Mouse (Mus musculus) limb, embryonic 14.5 days (tissue): ENCODE measurements around the gene P2ry14. TPM values are rescaled to one million over a fixed set of nuclear protein-coding genes. Genes with fewer than 3 reads are reported as not detected.

Experiments
- ATAC-seq: fragments of 200-750 bp; cut with Nextera tagmentation; 2 replicates; pipeline ENCODE4 v1.8.0; 2017; ENCODE audit warnings: low read depth, moderate number of reproducible peaks, moderate TSS enrichment; ENCODE audit not compliant: low FRiP score
- DNase-seq: peaks from one replicate; pipeline ENCODE4 v3.0.0-alpha.2; 2015; ENCODE audit warnings: low spot score
- H3K27ac ChIP-seq: fragments of 300-500 bp; sonication (generic); replicated peaks from 2 replicates; pipeline ENCODE4 v1.5.1; 2014; ENCODE audit warnings: low read depth, mild to moderate bottlenecking, low read length, moderate library complexity, mixed read lengths
- H3K27me3 ChIP-seq: fragments of 300-500 bp; sonication (generic); 2 replicates; pipeline ENCODE4 v1.6.1; 2014; ENCODE audit warnings: low read length, mixed read lengths; ENCODE audit not compliant: control insufficient read depth, insufficient read depth
- H3K36me3 ChIP-seq: fragments of 300-500 bp; sonication (generic); 2 replicates; pipeline ENCODE4 v1.6.1; 2014; ENCODE audit warnings: mild to moderate bottlenecking, low read length, moderate library complexity, mixed read lengths; ENCODE audit not compliant: control insufficient read depth, insufficient read depth
- H3K4me1 ChIP-seq: fragments of 300-500 bp; sonication (generic); 2 replicates; pipeline ENCODE4 v1.6.1; 2014; ENCODE audit warnings: antibody characterized with exemption, low read length, mixed read lengths; ENCODE audit not compliant: control insufficient read depth, insufficient read depth
- H3K4me2 ChIP-seq: fragments of 300-500 bp; sonication (generic); replicated peaks from 2 replicates; pipeline ENCODE4 v1.6.1; 2014; ENCODE audit warnings: low read depth, mild to moderate bottlenecking, low read length, moderate library complexity; ENCODE audit not compliant: severe bottlenecking
- H3K4me3 ChIP-seq: fragments of 300-500 bp; sonication (generic); replicated peaks from 2 replicates; pipeline ENCODE4 v1.5.1; 2014; ENCODE audit warnings: low read length
- H3K9ac ChIP-seq: fragments of 300-500 bp; sonication (generic); 2 replicates; pipeline ENCODE4 v1.6.1; 2014; ENCODE audit warnings: mild to moderate bottlenecking, low read depth, low read length, moderate library complexity; ENCODE audit not compliant: severe bottlenecking
- H3K9me3 ChIP-seq: fragments of 300-500 bp; sonication (generic); 2 replicates; pipeline ENCODE4 v1.6.1; 2016; ENCODE audit warnings: low read length; ENCODE audit not compliant: control insufficient read depth
- POLR2A ChIP-seq: fragments of 200-500 bp; IDR thresholded peaks from 2 replicates; pipeline ENCODE4 v1.8.0; 2012; ENCODE audit warnings: inconsistent platforms, mild to moderate bottlenecking, moderate library complexity, borderline replicate concordance; ENCODE audit not compliant: insufficient read depth, insufficient read length; ENCODE audit errors: extremely low read depth
- WGBS: fragments of 180-500 bp; shearing (Covaris S2); extraction: QIAGEN DNeasy Blood & Tissue Kit; methylation state at CpG from one replicate; pipeline ENCODE4 v1.1.7; 2014; 5-methylcytosine and 5-hydroxymethylcytosine counted together
- polyA plus RNA-seq, 2 experiments: library from polyadenylated mRNA; depleted of rRNA in 1 of 2; stranded (reverse) in 1 of 2; unstranded in 1 of 2; fragments of >200 nt; fragmentation: Nextera tagmentation in 1 of 2; extraction: Ambion mirVana in 1 of 2; gene quantifications; 2 replicates each; pipeline versions ENCODE4 v1.2.1 to v1.2.3; 2012 to 2014

The P2ry14 gene
- polyA plus RNA-seq, 2 experiments, result 0.36 to 1.8 TPM

DNA sequence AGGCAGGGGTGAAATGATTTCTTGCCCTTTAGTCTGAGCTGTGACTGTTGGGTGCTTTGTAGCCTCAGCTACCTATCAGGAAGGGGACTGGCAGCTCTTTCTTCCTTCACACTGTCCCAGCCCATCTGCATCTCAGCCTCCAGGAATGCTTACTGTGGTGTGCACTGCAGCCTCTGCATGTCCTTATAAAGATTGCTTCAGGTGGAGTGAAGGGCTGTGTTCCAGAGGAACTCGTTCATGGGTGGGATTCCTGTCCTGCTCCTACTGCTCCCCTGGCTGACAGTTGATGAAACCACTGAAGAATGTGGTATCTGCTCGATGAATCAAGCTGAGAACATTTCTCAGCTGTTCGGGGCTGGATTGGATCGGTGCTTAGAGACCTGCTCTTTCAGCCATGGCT is 33.9 kb upstream of the P2ry14 start:
- Histone ChIP-seq H3K4me1 (no peaks in the 10 kb centered on the region), H3K27me3 (no peaks in the 10 kb centered on the region), H3K27ac (no peak overlapping the region), H3K4me3 (no peak overlapping the region), H3K9me3 (no peaks in the 10 kb centered on the region), H3K36me3 (no peaks in the 10 kb centered on the region), H3K9ac (no peak overlapping the region), H3K4me2 (no peak overlapping the region)
- TF ChIP-seq POLR2A, result no peak
- WGBS, result 74% methylated on average over 4 of the region's 4 CpGs
- DNase-seq (no peak), ATAC-seq (no peak)

DNA sequence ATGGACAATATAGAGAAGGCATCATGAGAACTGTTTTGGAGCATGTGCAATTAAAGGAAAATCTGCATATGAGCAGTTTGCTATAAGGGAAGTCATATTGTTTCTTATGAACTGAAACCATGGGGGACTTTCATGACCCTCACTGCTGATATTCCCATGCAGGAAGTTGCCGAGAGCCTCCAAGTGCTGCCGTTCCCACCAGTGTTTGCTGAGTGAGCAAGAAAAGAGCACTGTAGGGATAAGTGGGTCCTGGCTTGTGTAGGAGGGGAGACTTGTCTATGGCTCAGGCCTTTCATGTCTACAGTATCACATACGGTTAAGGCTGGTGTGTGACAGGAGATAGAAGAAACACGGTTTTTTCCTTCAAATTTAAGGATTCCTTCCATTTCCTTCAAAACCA is 32.2 kb upstream of the P2ry14 start:
- DNase-seq (no peak), ATAC-seq (no peak)
- Histone ChIP-seq H3K9me3 (no peaks in the 10 kb centered on the region), H3K9ac (no peak overlapping the region), H3K27me3 (no peaks in the 10 kb centered on the region), H3K4me3 (no peak overlapping the region), H3K36me3 (no peaks in the 10 kb centered on the region), H3K4me2 (no peak overlapping the region), H3K27ac (no peak overlapping the region), H3K4me1 (no peaks in the 10 kb centered on the region)
- WGBS, result 85% methylated on average over 4 of the region's 4 CpGs
- no peak for TF ChIP-seq POLR2A

- Histone ChIP-seq H3K36me3 (no peaks in the 10 kb centered on the region), H3K27ac (no peak overlapping the region), H3K4me1 (no peaks in the 10 kb centered on the region), H3K4me2 (no peak overlapping the region), H3K9me3 (no peaks in the 10 kb centered on the region), H3K27me3 (no peaks in the 10 kb centered on the region), H3K9ac (no peak overlapping the region), H3K4me3 (no peak overlapping the region)
- TF ChIP-seq POLR2A, result no peak
- DNase-seq, result no peak
- no peak for ATAC-seq
Measured at GRCm38 (mm10) chr3:59182129-59182528, 28.7 kb upstream of the P2ry14 start.

DNA sequence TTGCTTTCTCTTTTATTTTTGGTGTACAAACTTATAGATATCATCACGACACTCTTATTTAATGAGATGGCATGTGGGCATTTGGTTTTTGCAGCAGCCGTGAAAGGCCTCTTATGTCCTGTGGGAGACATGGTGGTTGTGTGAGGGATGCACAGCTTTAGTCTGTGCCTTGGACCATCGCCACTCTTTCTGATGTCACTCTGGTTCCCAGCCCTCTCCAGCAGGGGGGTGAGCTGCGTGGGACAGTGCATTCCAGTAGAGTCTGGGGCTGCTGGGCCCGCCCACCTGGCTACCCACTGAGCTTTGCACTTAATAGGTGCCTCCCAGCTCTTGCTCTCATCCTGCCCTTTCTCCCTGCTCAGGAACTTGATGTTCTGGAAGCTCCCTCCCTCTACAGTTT is 27.7 kb upstream of the P2ry14 start:
- TF ChIP-seq POLR2A, result no peak
- Histone ChIP-seq H3K9me3 (no peaks in the 10 kb centered on the region), H3K4me2 (no peak overlapping the region), H3K4me3 (no peak overlapping the region), H3K9ac (no peak overlapping the region), H3K4me1 (no peaks in the 10 kb centered on the region), H3K36me3 (no peaks in the 10 kb centered on the region), H3K27me3 (no peaks in the 10 kb centered on the region), H3K27ac (no peak overlapping the region)
- DNase-seq (no peak), ATAC-seq (no peak)
- WGBS, result 60% methylated on average over 5 of the region's 5 CpGs

GRCm38 (mm10) chr3:59176871-59177270 is 23.5 kb upstream of the P2ry14 start:
- DNase-seq, result no peak
- H3K4me1 ChIP-seq, result no peaks in the 10 kb centered on the region
- no peaks in the 10 kb centered on the region for H3K36me3 ChIP-seq
- H3K9me3 ChIP-seq, result no peaks in the 10 kb centered on the region
- H3K4me2 ChIP-seq, result no peak overlapping the region
- H3K27me3 ChIP-seq, result no peaks in the 10 kb centered on the region
- H3K27ac ChIP-seq, result no peak overlapping the region
- ATAC-seq, result no peak
- H3K4me3 ChIP-seq, result no peak overlapping the region
- WGBS, result 73% methylated on average over 5 of the region's 5 CpGs
- TF ChIP-seq POLR2A, result no peak
- no peak overlapping the region for H3K9ac ChIP-seq

DNA sequence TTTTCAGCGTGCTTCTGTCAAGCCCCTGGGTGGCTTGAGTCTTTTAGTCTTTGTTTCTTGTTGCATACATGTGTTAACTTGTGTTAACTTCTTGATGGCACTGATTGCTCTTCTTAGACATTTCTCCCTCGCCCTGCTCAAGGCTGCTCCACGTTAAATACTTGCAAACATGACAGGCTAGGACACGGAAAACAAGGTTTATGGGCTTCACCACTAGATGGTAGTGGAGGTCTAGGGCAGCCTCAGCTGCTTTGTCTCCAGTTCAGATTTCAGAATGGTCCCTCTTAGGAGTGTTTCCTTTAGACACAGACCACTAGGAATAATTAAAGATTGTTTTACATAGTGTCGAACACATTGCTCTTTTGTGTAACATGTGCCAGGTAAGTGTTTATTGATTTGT is 21.8 kb upstream of the P2ry14 start:
- H3K9ac ChIP-seq, result no peak overlapping the region
- DNase-seq, result peak; percentile 73
- no peaks in the 10 kb centered on the region for H3K36me3 ChIP-seq
- no peaks in the 10 kb centered on the region for H3K27me3 ChIP-seq
- TF ChIP-seq POLR2A, result no peak
- peak; percentile 70; the same call in 1 of the 2 replicates for ATAC-seq
- H3K9me3 ChIP-seq, result no peaks in the 10 kb centered on the region
- WGBS, result 21% methylated on average over 5 of the region's 5 CpGs
- H3K4me1 ChIP-seq, result no peaks in the 10 kb centered on the region
- no peak overlapping the region for H3K4me3 ChIP-seq
- H3K4me2 ChIP-seq, result no peak overlapping the region
- no peak overlapping the region for H3K27ac ChIP-seq
